Mouse (Mus musculus): ENCODE measurements at regions not wholly inside any gene's neighbourhood (a gene's known extent, or its start where the extent isn't known, plus 50 kb on each side); places are given as distances from the start of the nearest gene placed in this dataset.

GRCm38 (mm10) chr3:11875816-11876215, 1540.3 kb upstream of the Gm38303 start:
- ATAC-seq (ENCODE audit: low TSS enrichment) = no peak

GRCm38 (mm10) chr3:11869381-11869780, 1533.9 kb upstream of the Gm38303 start:
- ATAC-seq (ENCODE audit: low TSS enrichment) = peak; percentile 78

All from frontal cortex, adult (tissue).